Mouse (Mus musculus) adrenal gland (tissue): ENCODE measurements at regions not wholly inside any gene's neighbourhood (a gene's known extent, or its start where the extent isn't known, plus 50 kb on each side); places are given as distances from the start of the nearest gene placed in this dataset.

ENCODE experiments used
- intact Hi-C: fragments of 180-260 bp; cut with DNase I; formaldehyde crosslinking; loops from one replicate; pipeline ENCODE4 v1.15.1; 2025

- intact Hi-C loops, result no loop called here
These were observed 372.1 kb upstream of the Actbl2 start for GRCm38 (mm10) chr13:110882661-110883172.

GRCm38 (mm10) chr13:110893909-110894308 lies 360.9 kb upstream of the Actbl2 start:
- intact Hi-C loops, result no loop called here

- intact Hi-C loops, result no loop called here
These were observed 359.5 kb upstream of the Actbl2 start for GRCm38 (mm10) chr13:110895349-110895748.

- intact Hi-C loops, result no loop called here
These were observed 358.9 kb upstream of the Actbl2 start for GRCm38 (mm10) chr13:110895900-110896299.

GRCm38 (mm10) chr13:110897621-110898020 lies 357.2 kb upstream of the Actbl2 start:
- intact Hi-C loops, result no loop called here

GRCm38 (mm10) chr13:110902994-110903644 lies 351.7 kb upstream of the Actbl2 start:
- intact Hi-C loops, result no loop called here

- intact Hi-C loops, result no loop called here
These were observed 347.4 kb upstream of the Actbl2 start for GRCm38 (mm10) chr13:110907319-110907955.

GRCm38 (mm10) chr13:110911866-110912265 lies 342.9 kb upstream of the Actbl2 start:
- intact Hi-C loops, result no loop called here

- intact Hi-C loops, result no loop called here
These were observed 341.6 kb upstream of the Actbl2 start for GRCm38 (mm10) chr13:110913177-110913576.

GRCm38 (mm10) chr13:110913687-110914086 lies 341.1 kb upstream of the Actbl2 start:
- intact Hi-C loops, result no loop called here

GRCm38 (mm10) chr13:110915161-110915560 lies 339.7 kb upstream of the Actbl2 start:
- intact Hi-C loops, result no loop called here

GRCm38 (mm10) chr13:110923936-110924335 lies 330.9 kb upstream of the Actbl2 start:
- intact Hi-C loops, result no loop called here

- intact Hi-C loops, result no loop called here
These were observed 329.9 kb upstream of the Actbl2 start for GRCm38 (mm10) chr13:110924897-110925296.

GRCm38 (mm10) chr13:110928143-110928542 lies 326.7 kb upstream of the Actbl2 start:
- intact Hi-C loops, result no loop called here

- intact Hi-C loops, result no loop called here
These were observed 325.9 kb upstream of the Actbl2 start for GRCm38 (mm10) chr13:110928894-110929293.

- intact Hi-C loops, result no loop called here
These were observed 325.2 kb upstream of the Actbl2 start for GRCm38 (mm10) chr13:110929579-110929978.

- intact Hi-C loops, result no loop called here
These were observed 313.2 kb upstream of the Actbl2 start for GRCm38 (mm10) chr13:110941587-110941986.

GRCm38 (mm10) chr13:110942986-110943644 lies 311.7 kb upstream of the Actbl2 start:
- intact Hi-C loops, result no loop called here

- intact Hi-C loops, result no loop called here
These were observed 310.8 kb upstream of the Actbl2 start for GRCm38 (mm10) chr13:110944061-110944460.

GRCm38 (mm10) chr13:110944683-110945082 lies 310.1 kb upstream of the Actbl2 start:
- intact Hi-C loops, result no loop called here

GRCm38 (mm10) chr13:110960212-110960611 lies 294.6 kb upstream of the Actbl2 start:
- intact Hi-C loops, result no loop called here

- intact Hi-C loops, result loop anchor here (5.0 kb wide), 1 partner anchor 445 kb away; no protein-coding TSS in a partner anchor
These were observed 287.7 kb upstream of the Actbl2 start for GRCm38 (mm10) chr13:110967109-110967508.
